In genomic region chr12:112646139-112646538, GRCm38 (mm10) we compare ENCODE assay signal across 7 mouse cellular contexts. TPM values are rescaled to one million over a fixed set of nuclear protein-coding genes. Genes with fewer than 3 reads are reported as not detected.
A peak's percentile ranks its signal among the peaks of the same experiment; 100 is the strongest.
DNase-seq lines count a peak whose midpoint lies in the region; ATAC-seq and TF ChIP-seq lines count a peak whose summit lies in the region.

No protein-coding gene starts in this region.

- no peak for ATAC-seq in hindbrain, embryonic 12.5 days (ENCODE audit: low FRiP score)

- dilution Hi-C loops in CH12.LX (cut with MboI; ENCODE audit: extremely low pct_ligation_motif_present, extremely low pct_unique_long_range_greater_than_20kb, low sequenced_read_pairs): no loop called here

- H3K27me3 ChIP-seq in CH12.LX (replicated peaks) (no peaks in the 10 kb centered on the region), ES-Bruce4 (ENCODE audit: control insufficient read depth, insufficient read depth, low read length, poor library complexity, severe bottlenecking) (no peaks in the 10 kb centered on the region)
- no peaks in the 10 kb centered on the region for H3K27me3 ChIP-seq in hindbrain, embryonic 12.5 days

- peak overlapping the region in 2 of 3 experiments; percentile 79 to 100 for H3K4me3 ChIP-seq in CH12.LX (replicated peaks in 1 of 3; ENCODE audit: low read depth in 2 of 3, low read length in 2 of 3, poor library complexity in 1 of 3)
- H3K4me3 ChIP-seq in ES-Bruce4 (ENCODE audit: low read depth, low read length): peak overlapping the region; percentile 3; the same call in 1 of the 2 replicates
- H3K4me3 ChIP-seq in hindbrain, embryonic 12.5 days: peak overlapping the region; percentile 73
- peak overlapping the region; percentile 74; the same call in 1 of the 2 replicates for H3K4me3 ChIP-seq in macrophage (ENCODE audit: inconsistent target)

- H3K27ac ChIP-seq in CH12.LX (ENCODE audit: insufficient read depth, low read depth): no peak overlapping the region
- H3K27ac ChIP-seq in ES-Bruce4 (ENCODE audit: insufficient read depth, low read length): no peak overlapping the region
- no peak overlapping the region for H3K27ac ChIP-seq in hindbrain, embryonic 12.5 days
- no peak overlapping the region for H3K27ac ChIP-seq in macrophage

- TF ChIP-seq POLR2A in CH12.LX (IDR thresholded peaks at IDR 0.05; ENCODE audit: low read depth, low read length): no peak
- no peak for TF ChIP-seq POLR2A in ES-Bruce4 (IDR thresholded peaks at IDR 0.05; ENCODE audit: insufficient read depth, low read length)

- H3K9me3 ChIP-seq in CH12.LX (replicated peaks; ENCODE audit: low read length) (no peaks in the 10 kb centered on the region), ES-Bruce4 (replicated peaks; ENCODE audit: control insufficient read depth, insufficient read depth, low read length, poor library complexity, severe bottlenecking) (no peaks in the 10 kb centered on the region)
- no peaks in the 10 kb centered on the region for H3K9me3 ChIP-seq in hindbrain, embryonic 12.5 days (replicated peaks)

- TF ChIP-seq EP300 in CH12.LX (IDR thresholded peaks at IDR 0.05; ENCODE audit: low read length): no peak
- no peak for TF ChIP-seq EP300 in ES-Bruce4 (IDR thresholded peaks at IDR 0.05; ENCODE audit: insufficient read depth, low read depth, low read length)

- peaks cover 4 to 23% of the 10 kb centered on the region in 2 experiments; a peak in 3 of 4 replicates for H3K4me1 ChIP-seq in CH12.LX (ENCODE audit: control insufficient read depth in 1 of 2, insufficient read depth in 2 of 2)
- H3K4me1 ChIP-seq in ES-Bruce4 (ENCODE audit: control insufficient read depth, insufficient read depth, low read length): no peaks in the 10 kb centered on the region
- peaks cover 17% of the 10 kb centered on the region for H3K4me1 ChIP-seq in hindbrain, embryonic 12.5 days

- H3K4me2 ChIP-seq in CH12.LX (ENCODE audit: insufficient read depth, low read depth, poor library complexity, severe bottlenecking): peak overlapping the region; percentile 95
- peak overlapping the region; percentile 65 for H3K4me2 ChIP-seq in hindbrain, embryonic 12.5 days (replicated peaks)

- in situ Hi-C loops in CH12.LX (cut with MboI; ENCODE audit: low pct_ligation_motif_present, low pct_unique_long_range_greater_than_20kb, low sequenced_read_pairs): no loop called here

- H3K36me3 ChIP-seq in CH12.LX (replicated peaks in 1 of 2; ENCODE audit: control insufficient read depth in 1 of 2, insufficient read depth in 1 of 2, low read length in 1 of 2) (peaks cover 35 to 54% of the 10 kb centered on the region in 2 experiments), ES-Bruce4 (ENCODE audit: control insufficient read depth, insufficient read depth, low read length, poor library complexity, severe bottlenecking) (peaks cover 13% of the 10 kb centered on the region), macrophage (ENCODE audit: inconsistent target) (0 out of 2 replicates have a peak, but pooled peaks cover 5% of the 10 kb centered on the region)
- H3K36me3 ChIP-seq in hindbrain, embryonic 12.5 days: peaks cover 36% of the 10 kb centered on the region

- no peak for TF ChIP-seq RAD21 in CH12.LX (IDR thresholded peaks at IDR 0.05; ENCODE audit: low read depth, low read length)

- 57% methylated on average over 6 of the region's 6 CpGs for WGBS in hindbrain, embryonic 12.5 days
- 56% methylated on average over 6 of the region's 6 CpGs for WGBS in macrophage (ENCODE audit: missing documents)

- H3K79me2 ChIP-seq in CH12.LX (replicated peaks; ENCODE audit: control insufficient read depth, extremely low read depth, insufficient read depth, poor library complexity, severe bottlenecking) (peaks cover 15% of the 10 kb centered on the region), macrophage (ENCODE audit: inconsistent target) (peaks cover 29% of the 10 kb centered on the region)

- no peak for DNase-seq in CH12.LX (ENCODE audit: extremely low read depth)
- DNase-seq in cerebellum, adult 11-12 months: no peak
- no peak for DNase-seq in left cerebral cortex, postnatal 4 days
- DNase-seq in cerebellum, adult 11 months: no peak

- intact Hi-C loops in left cerebral cortex, postnatal 4 days (cut with DNase I): no loop called here

- TF ChIP-seq CTCF in CH12.LX (conservative IDR thresholded peaks at IDR 0.05 in 1 of 2, IDR thresholded peaks at IDR 0.05 in 1 of 2; ENCODE audit: low read depth in 2 of 2, low read length in 2 of 2) (no peak), ES-Bruce4 (IDR thresholded peaks at IDR 0.05; ENCODE audit: low read depth, low read length) (no peak)

- H3K9ac ChIP-seq in CH12.LX (ENCODE audit: insufficient read depth, low read depth): peak overlapping the region; percentile 97; the same call in 1 of the 2 replicates
- peak overlapping the region; percentile 89 for H3K9ac ChIP-seq in ES-Bruce4 (ENCODE audit: low read depth, poor library complexity, severe bottlenecking)
- peak overlapping the region; percentile 85; the same call in 1 of the 2 replicates for H3K9ac ChIP-seq in hindbrain, embryonic 12.5 days

TF ChIP-seq in CH12.LX, 34 proteins besides CTCF, POLR2A, EP300 and RAD21 (continues in another document):
- no peak for TF ChIP-seq BHLHE40 (IDR thresholded peaks at IDR 0.05; ENCODE audit: low read depth, low read length)

RNA-seq across cellular contexts. Expression of gene Siva1, which starts 1.7 kb away (rescaled TPM):
- total RNA-seq in CH12.LX (2012; rRNA removed): 137 and 149 TPM in 2 replicates
- 78.1 and 81.9 TPM in 2 replicates for total RNA-seq in CH12.LX (2014; rRNA removed)
- 135 and 158 TPM in 2 replicates for polyA plus RNA-seq in CH12.LX (2012; ENCODE audit: insufficient read length, low read depth)
- polyA plus RNA-seq in ES-Bruce4 (2011; ENCODE audit: insufficient read depth, insufficient read length, low read depth, missing spikeins): 103 and 104 TPM in 2 replicates
- polyA plus RNA-seq in hindbrain, embryonic 12.5 days (2016; fragmentation: Nextera tagmentation; extraction: Ambion mirVana): 100 and 124 TPM in 2 replicates
- 10 to 100 TPM in 9 of 26 experiments, 1 to 10 TPM in 16, not detected in 1; 1.1 to 26.5 (median 6.5) TPM for total RNA-seq in macrophage (2018; cell fraction: chromatin; rRNA removed)
- total RNA-seq in macrophage (2018; cell fraction: cytosol; rRNA removed): 10 to 100 TPM; 12.1 to 26.8 (median 20.1) TPM
- 10 to 100 TPM in 11 of 26 experiments, 1 to 10 TPM in 15; 2.3 to 45.8 (median 8.3) TPM for total RNA-seq in macrophage (2018; cell fraction: nucleus; rRNA removed)
- 5.6 to 43.8 TPM (median 19.5 TPM) in 3 replicates for polyA plus RNA-seq in macrophage (2018)
- 10 to 100 TPM; 25.3 to 25.9 TPM for total RNA-seq in left cerebral cortex, postnatal 4 days (2021)

RNA-seq across cellular contexts. Expression of gene Adssl1, which starts 26.3 kb away (rescaled TPM):
- total RNA-seq in CH12.LX (2012; rRNA removed) (9.4 and 10.7 TPM in 2 replicates), CH12.LX (2014; rRNA removed) (10.2 and 11.8 TPM in 2 replicates)
- polyA plus RNA-seq in CH12.LX (2012; ENCODE audit: insufficient read length, low read depth) (29.4 and 37.1 TPM in 2 replicates), ES-Bruce4 (2011; ENCODE audit: insufficient read depth, insufficient read length, low read depth, missing spikeins) (6.6 and 8.7 TPM in 2 replicates), macrophage (2018) (33.0 to 157 TPM (median 71.6 TPM) in 3 replicates)
- polyA plus RNA-seq in hindbrain, embryonic 12.5 days (2016; fragmentation: Nextera tagmentation; extraction: Ambion mirVana): 3.3 and 5.0 TPM in 2 replicates
- total RNA-seq in macrophage (2018; cell fraction: chromatin; rRNA removed): 10 to 100 TPM in 13 of 26 experiments, 1 to 10 TPM in 13; 2.6 to 59.5 (median 10.7) TPM
- 10 to 100 TPM in 25 of 26 experiments, 1 to 10 TPM in 1; 9.8 to 60.0 (median 28.1) TPM for total RNA-seq in macrophage (2018; cell fraction: cytosol; rRNA removed)
- 10 to 100 TPM in 14 of 26 experiments, 1 to 10 TPM in 12; 5.0 to 69.9 (median 11.8) TPM for total RNA-seq in macrophage (2018; cell fraction: nucleus; rRNA removed)
- total RNA-seq in left cerebral cortex, postnatal 4 days (2021): 1 to 10 TPM; 1.5 to 1.7 TPM

RNA-seq across cellular contexts. Expression of gene Akt1, which starts 28.5 kb away (rescaled TPM):
- total RNA-seq in CH12.LX (2012; rRNA removed) (66.6 and 79.9 TPM in 2 replicates), CH12.LX (2014; rRNA removed) (69.8 and 74.4 TPM in 2 replicates)
- polyA plus RNA-seq in CH12.LX (2012; ENCODE audit: insufficient read length, low read depth) (144 and 178 TPM in 2 replicates), ES-Bruce4 (2011; ENCODE audit: insufficient read depth, insufficient read length, low read depth, missing spikeins) (70.4 and 78.0 TPM in 2 replicates), macrophage (2018) (174 to 203 TPM (median 184 TPM) in 3 replicates)
- 154 and 156 TPM in 2 replicates for polyA plus RNA-seq in hindbrain, embryonic 12.5 days (2016; fragmentation: Nextera tagmentation; extraction: Ambion mirVana)
- 100 to 1,000 TPM in 20 of 26 experiments, 10 to 100 TPM in 6; 46.0 to 331 (median 122) TPM for total RNA-seq in macrophage (2018; cell fraction: chromatin; rRNA removed)
- 100 to 1,000 TPM in 25 of 26 experiments, 10 to 100 TPM in 1; 98.0 to 240 (median 160) TPM for total RNA-seq in macrophage (2018; cell fraction: cytosol; rRNA removed)
- 100 to 1,000 TPM in 16 of 26 experiments, 10 to 100 TPM in 10; 69.7 to 196 (median 103) TPM for total RNA-seq in macrophage (2018; cell fraction: nucleus; rRNA removed)
- 100 to 1,000 TPM; 279 to 286 TPM for total RNA-seq in left cerebral cortex, postnatal 4 days (2021)

RNA-seq across cellular contexts. Expression of gene Zbtb42, which starts 32.5 kb away (rescaled TPM):
- total RNA-seq in CH12.LX (2012; rRNA removed) (0.30 and 0.63 TPM in 2 replicates), CH12.LX (2014; rRNA removed) (not detected in 2 replicates)
- polyA plus RNA-seq in CH12.LX (2012; ENCODE audit: insufficient read length, low read depth) (0.08 and 0.11 TPM in 2 replicates), ES-Bruce4 (2011; ENCODE audit: insufficient read depth, insufficient read length, low read depth, missing spikeins) (2.2 and 5.0 TPM in 2 replicates), macrophage (2018) (3.2 to 4.7 TPM (median 3.5 TPM) in 3 replicates)
- polyA plus RNA-seq in hindbrain, embryonic 12.5 days (2016; fragmentation: Nextera tagmentation; extraction: Ambion mirVana): 5.8 and 7.5 TPM in 2 replicates
- total RNA-seq in macrophage (2018; cell fraction: chromatin; rRNA removed): 1 to 10 TPM in 19 of 26 experiments, under 1 TPM in 6, not detected in 1; 0.33 to 9.8 (median 1.9) TPM
- 10 to 100 TPM in 1 of 26 experiments, 1 to 10 TPM in 25; 1.1 to 13.8 (median 3.6) TPM for total RNA-seq in macrophage (2018; cell fraction: cytosol; rRNA removed)
- total RNA-seq in macrophage (2018; cell fraction: nucleus; rRNA removed): 10 to 100 TPM in 2 of 26 experiments, 1 to 10 TPM in 24; 1.0 to 13.1 (median 3.1) TPM
- 1 to 10 TPM in 1 of 2 experiments, under 1 TPM in 1; 0.62 to 1.9 TPM for total RNA-seq in left cerebral cortex, postnatal 4 days (2021)

RNA-seq across cellular contexts. Expression of gene Inf2, which starts 57.6 kb away (rescaled TPM):
- total RNA-seq in CH12.LX (2012; rRNA removed) (29.7 and 36.6 TPM in 2 replicates), CH12.LX (2014; rRNA removed) (13.5 and 13.9 TPM in 2 replicates)
- polyA plus RNA-seq in CH12.LX (2012; ENCODE audit: insufficient read length, low read depth) (129 and 131 TPM in 2 replicates), ES-Bruce4 (2011; ENCODE audit: insufficient read depth, insufficient read length, low read depth, missing spikeins) (28.2 and 28.3 TPM in 2 replicates), macrophage (2018) (6.8 to 20.9 TPM (median 9.4 TPM) in 3 replicates)
- 1.5 and 2.1 TPM in 2 replicates for polyA plus RNA-seq in hindbrain, embryonic 12.5 days (2016; fragmentation: Nextera tagmentation; extraction: Ambion mirVana)
- 100 to 1,000 TPM in 3 of 26 experiments, 10 to 100 TPM in 23; 10.2 to 397 (median 25.5) TPM for total RNA-seq in macrophage (2018; cell fraction: chromatin; rRNA removed)
- 10 to 100 TPM in 12 of 26 experiments, 1 to 10 TPM in 14; 2.1 to 23.7 (median 7.4) TPM for total RNA-seq in macrophage (2018; cell fraction: cytosol; rRNA removed)
- 10 to 100 TPM in 16 of 26 experiments, 1 to 10 TPM in 10; 4.2 to 93.0 (median 16.7) TPM for total RNA-seq in macrophage (2018; cell fraction: nucleus; rRNA removed)
- total RNA-seq in left cerebral cortex, postnatal 4 days (2021): 10 to 100 TPM; 24.7 to 26.7 TPM

Comparison
In these comparisons a context has a peak if more than half of its experiments do, and no peak if none do; other contexts are left out.
1. H3K4me3 ChIP-seq: peak in every context shown above with its lines; median percentile 90 in CH12.LX; 74 in macrophage; 73 in hindbrain, embryonic 12.5 days; 3 in ES-Bruce4.